Mouse (Mus musculus) skeletal muscle tissue, postnatal 0 days (tissue): ENCODE data around the gene Ccdc22. TPM values are rescaled to one million over a fixed set of nuclear protein-coding genes. Genes with fewer than 3 reads are reported as not detected.

Source experiments
- polyA plus RNA-seq: library from polyadenylated mRNA; unstranded; fragments of >200 nt; fragmentation: Nextera tagmentation; extraction: Ambion mirVana; gene quantifications from 2 replicates; pipeline ENCODE4 v1.2.1, GENCODE M21; 2015

The Ccdc22 gene
- 15.3 and 15.9 TPM in 2 replicates for polyA plus RNA-seq

DNA sequence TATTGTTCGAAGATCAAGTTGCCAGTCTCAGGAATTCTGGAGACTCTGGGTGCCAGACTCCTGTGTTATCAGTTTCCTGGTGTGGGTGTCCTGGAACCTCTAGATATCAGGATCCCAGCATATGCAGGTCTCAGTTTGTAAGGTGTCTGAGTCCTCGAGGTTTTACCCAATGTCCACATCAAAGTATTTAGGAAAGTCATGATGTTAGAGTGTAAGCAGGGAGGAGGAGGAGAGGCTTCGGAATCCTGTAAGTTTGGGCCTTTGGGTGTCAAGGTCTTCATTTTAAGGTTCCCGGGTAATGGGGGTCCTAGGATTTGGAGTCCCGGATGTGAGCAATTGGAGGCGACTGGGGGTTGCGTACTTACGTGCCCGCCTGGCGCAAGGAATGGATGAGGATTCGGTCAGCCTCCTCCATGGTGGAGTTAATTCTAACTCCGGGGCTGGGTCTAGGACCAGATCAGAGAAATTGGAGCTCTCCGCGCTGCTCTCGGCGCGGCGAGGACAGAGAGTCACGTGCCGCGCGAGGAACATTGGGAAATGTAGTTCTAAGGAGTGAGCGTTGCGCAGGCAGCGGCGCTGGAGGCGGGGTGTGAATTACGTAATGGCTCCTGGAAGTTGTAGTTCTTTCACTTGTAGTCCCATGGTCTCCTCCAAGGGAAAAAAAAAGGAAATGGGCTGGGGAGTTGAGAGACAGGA, at the start of gene Ccdc22:
Ccdc22 (minus strand) TSS at position 639 of the 696 bp plus-strand sequence.

GRCm38 (mm10) chrX:7638401-7639091, 33.2 kb upstream of the Ccdc22 start, which contains the start of gene Syp:
Gene Syp (plus strand): TSS chrX:7638471.

DNA sequence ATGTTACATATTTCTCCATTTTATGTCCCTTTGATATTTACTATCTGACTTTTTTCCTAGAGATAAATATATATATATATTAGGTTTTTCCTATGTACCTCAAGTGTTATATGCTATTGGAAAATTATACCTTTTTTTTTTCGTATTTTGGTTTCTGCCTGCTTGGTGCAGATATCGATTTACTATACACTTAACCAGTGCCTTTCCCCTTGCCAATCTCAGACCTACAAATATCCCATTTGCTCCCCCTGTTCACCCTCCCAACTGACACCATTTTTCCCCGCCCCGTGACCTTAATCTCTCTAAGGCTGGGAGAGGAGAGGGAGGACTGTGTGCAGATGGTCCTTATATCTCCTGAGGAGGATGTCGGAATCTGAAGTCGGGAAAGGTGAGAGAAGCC, 1.5 kb upstream of the Ccdc22 start, which contains the start of gene Cacna1f:
Cacna1f (plus strand) TSS at position 301 of the 400 bp plus-strand sequence.

DNA sequence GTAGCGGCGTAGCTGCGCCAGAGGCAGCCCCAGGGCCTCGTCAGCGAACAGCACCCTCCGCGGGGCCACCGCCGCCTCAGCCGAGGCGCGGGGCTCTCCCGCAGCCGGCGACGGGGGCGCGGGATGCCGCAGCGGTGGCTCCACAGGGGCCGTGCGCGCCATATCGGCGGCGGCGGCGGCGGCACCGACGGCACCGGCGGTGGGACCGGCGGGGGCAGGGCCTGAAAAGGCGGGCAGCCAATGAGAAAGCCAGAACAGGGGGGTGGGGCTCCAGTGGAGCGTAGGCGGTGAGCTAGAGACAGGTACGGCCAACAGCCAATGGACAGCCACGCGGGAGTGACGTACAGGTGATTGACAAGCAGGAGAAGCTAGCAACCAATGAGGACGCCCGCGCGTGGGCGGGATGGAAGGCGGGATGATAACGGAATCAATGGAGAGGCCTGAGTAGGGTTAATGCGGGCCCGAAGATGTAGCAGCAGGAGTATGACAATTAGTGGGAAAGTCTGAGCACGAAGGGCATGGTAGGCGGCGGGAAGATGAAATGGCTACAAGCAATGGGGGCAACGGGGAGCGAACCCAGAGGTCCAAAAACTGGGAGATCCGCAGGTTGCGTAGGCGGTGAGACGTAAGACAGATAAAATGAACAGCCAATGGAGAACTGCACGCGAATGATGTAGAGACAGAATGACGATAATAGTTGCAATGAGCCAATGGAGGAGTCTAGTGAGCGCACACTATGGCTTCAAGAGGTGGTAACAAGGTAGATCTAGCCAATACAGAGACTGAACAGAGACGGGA, 31.0 kb downstream of the Ccdc22 start, which contains the start of gene Ppp1r3f:
Ppp1r3f (minus strand) TSS at position 197 of the 798 bp plus-strand sequence.

DNA sequence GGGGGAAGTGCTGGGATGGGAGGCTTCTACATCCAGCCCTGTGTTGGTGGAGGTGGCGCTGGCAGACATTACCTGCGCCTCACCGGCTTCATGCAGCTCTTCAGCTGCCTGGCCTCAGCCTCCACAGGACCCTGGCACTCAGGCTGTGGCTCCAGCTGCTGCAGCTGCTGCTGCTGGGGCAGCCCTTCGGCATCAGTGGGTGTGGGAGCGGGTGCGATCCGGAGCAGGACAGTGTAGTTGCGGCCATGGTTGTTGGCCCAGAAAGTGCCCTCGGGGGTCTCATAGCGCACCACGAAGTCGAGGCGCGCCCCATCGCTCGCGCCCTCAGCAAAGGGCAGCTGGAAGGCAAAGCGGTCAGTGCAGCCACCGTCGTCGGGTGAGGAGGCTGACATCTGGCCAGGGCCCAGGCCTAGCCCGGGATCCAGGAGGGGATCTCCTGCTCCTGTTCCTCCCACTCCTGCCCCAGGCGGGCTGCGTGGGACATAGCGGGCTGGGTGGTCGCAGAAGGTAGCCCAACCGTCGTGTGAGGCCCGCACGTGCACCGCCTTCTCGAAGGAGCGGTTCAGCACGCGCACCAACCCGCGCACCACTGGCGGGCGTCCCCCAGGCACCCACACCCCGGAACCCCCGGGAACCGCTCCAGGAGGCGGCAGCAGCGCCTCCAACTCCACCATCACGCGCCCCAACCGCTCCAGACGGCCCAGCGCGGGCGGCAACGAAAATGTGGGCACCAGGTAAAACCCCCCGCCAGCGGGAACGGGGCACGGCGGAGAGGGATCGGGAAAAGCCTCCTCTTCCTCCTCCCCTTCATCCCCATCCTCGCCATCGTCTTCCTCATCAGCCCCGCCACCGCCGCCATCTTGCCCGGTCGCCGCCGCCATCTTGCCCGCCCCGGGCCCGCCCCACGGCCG, 31.9 kb downstream of the Ccdc22 start, which contains the start of gene Foxp3:
Foxp3 (plus strand) TSS at position 469 of the 911 bp plus-strand sequence.

Other genes starting within 250 kb of the Ccdc22 start
- 0.27 and 0.28 TPM in 2 replicates for gene Usp27x, start 229.7 kb downstream of the Ccdc22 start, polyA plus RNA-seq
- gene Foxp3, start 31.9 kb downstream of the Ccdc22 start, polyA plus RNA-seq, result 0.04 and 0.06 TPM in 2 replicates
- 0.77 and 1.1 TPM in 2 replicates for gene Ppp1r3f, start 31.2 kb downstream of the Ccdc22 start, polyA plus RNA-seq
- not detected in 2 replicates for gene Cacna1f, start 1.6 kb upstream of the Ccdc22 start, polyA plus RNA-seq
- gene Syp, start 33.0 kb upstream of the Ccdc22 start, polyA plus RNA-seq, result 0.38 and 0.44 TPM in 2 replicates
- 5.2 and 5.6 TPM in 2 replicates for gene Prickle3, start 51.7 kb upstream of the Ccdc22 start, polyA plus RNA-seq
- 105 and 108 TPM in 2 replicates for gene Plp2, start 65.9 kb upstream of the Ccdc22 start, polyA plus RNA-seq
- gene Magix, start 75.7 kb upstream of the Ccdc22 start, polyA plus RNA-seq, result 1.1 and 1.4 TPM in 2 replicates
- 19.0 and 19.1 TPM in 2 replicates for gene Gpkow, start 91.6 kb upstream of the Ccdc22 start, polyA plus RNA-seq
- 35.2 and 35.6 TPM in 2 replicates for gene Wdr45, start 108.8 kb upstream of the Ccdc22 start, polyA plus RNA-seq
- not detected in 2 replicates for gene Gm45208, start 116.7 kb upstream of the Ccdc22 start, polyA plus RNA-seq
- 17.1 and 24.0 TPM in 2 replicates for gene Praf2, start 122.9 kb upstream of the Ccdc22 start, polyA plus RNA-seq
- 2.5 and 3.2 TPM in 2 replicates for gene Ccdc120, start 145.4 kb upstream of the Ccdc22 start, polyA plus RNA-seq
- gene Tfe3, start 157.0 kb upstream of the Ccdc22 start, polyA plus RNA-seq, result 9.9 and 12.4 TPM in 2 replicates
- gene Gripap1, start 184.2 kb upstream of the Ccdc22 start, polyA plus RNA-seq, result 21.5 and 23.4 TPM in 2 replicates
- 0.35 and 0.51 TPM in 2 replicates for gene Kcnd1, start 216.8 kb upstream of the Ccdc22 start, polyA plus RNA-seq
- 17.6 and 21.4 TPM in 2 replicates for gene Otud5, start 235.8 kb upstream of the Ccdc22 start, polyA plus RNA-seq